Mouse (Mus musculus) liver, adult 2 months (tissue): ENCODE data around the gene Gm17677.

Experiments used
- CTCF ChIP-seq: fragments of 200-500 bp; IDR thresholded peaks from 2 replicates; pipeline ENCODE4 v1.5.1; 2011; ENCODE audit warnings: low read depth, low read length, control low read depth
- POLR2A ChIP-seq: fragments of 200-500 bp; IDR thresholded peaks from 2 replicates; pipeline ENCODE4 v1.6.1; 2011; ENCODE audit warnings: low read length, control low read depth; ENCODE audit not compliant: insufficient read depth; ENCODE audit errors: extremely low read depth

DNA sequence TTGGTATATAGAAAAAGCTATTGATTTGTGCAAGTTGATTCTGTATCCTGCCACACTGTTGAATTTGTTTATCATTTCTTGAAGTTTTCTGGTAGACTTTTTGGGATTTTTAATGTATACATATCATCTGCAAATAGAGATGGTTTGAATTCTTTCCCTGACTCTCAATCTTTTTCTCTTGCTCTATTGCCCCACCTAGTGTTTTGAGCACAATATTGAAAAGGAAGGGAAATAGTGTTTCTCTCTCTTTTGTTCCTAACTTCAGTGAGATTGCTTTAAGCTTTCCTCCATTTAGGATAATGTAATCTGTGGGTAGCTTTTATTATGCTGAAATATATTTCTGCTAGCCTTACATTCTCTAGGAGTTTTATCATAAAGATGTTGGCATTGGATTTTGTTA, 33.6 kb upstream of the Gm17677 start:
- no peak for TF ChIP-seq CTCF
- no peak for TF ChIP-seq POLR2A
